Mouse (Mus musculus) embryo, embryonic 9.5 days (tissue): Measurements from ENCODE around the gene Iqch.
A peak's percentile ranks its signal among the peaks of the same experiment; 100 is the strongest.

Experiments
- DNase-seq: peaks from one replicate; pipeline ENCODE4 v3.0.0-alpha.2; 2017; ENCODE audit errors: extremely low spot score

The Iqch gene

GRCm38 (mm10) chr9:63612565-63613515, 10.5 kb upstream of the Iqch start:
- DNase-seq: peak; percentile 33

GRCm38 (mm10) chr9:63611967-63612366, 9.7 kb upstream of the Iqch start:
- DNase-seq: no peak

- peak; percentile 36 for DNase-seq
Measured at GRCm38 (mm10) chr9:63610841-63611366, 8.6 kb upstream of the Iqch start.

GRCm38 (mm10) chr9:63610231-63610630, 7.9 kb upstream of the Iqch start:
- no peak for DNase-seq

GRCm38 (mm10) chr9:63609776-63610175, 7.5 kb upstream of the Iqch start:
- no peak for DNase-seq

GRCm38 (mm10) chr9:63609246-63609645, 7.0 kb upstream of the Iqch start:
- no peak for DNase-seq

GRCm38 (mm10) chr9:63608006-63608405, 5.7 kb upstream of the Iqch start:
- no peak for DNase-seq

- no peak for DNase-seq
Measured at GRCm38 (mm10) chr9:63606594-63606993, 4.3 kb upstream of the Iqch start.

GRCm38 (mm10) chr9:63603849-63604248, 1.6 kb upstream of the Iqch start:
- no peak for DNase-seq

- DNase-seq: no peak
Measured at GRCm38 (mm10) chr9:63596660-63597059, 5.6 kb downstream of the Iqch start.

- no peak for DNase-seq
Measured at GRCm38 (mm10) chr9:63595652-63596051, 6.6 kb downstream of the Iqch start.

GRCm38 (mm10) chr9:63595032-63595431, 7.3 kb downstream of the Iqch start:
- no peak for DNase-seq

GRCm38 (mm10) chr9:63591661-63592256, 10.5 kb downstream of the Iqch start:
- no peak for DNase-seq

- DNase-seq: no peak
Measured at GRCm38 (mm10) chr9:63590592-63590991, 11.7 kb downstream of the Iqch start.

- no peak for DNase-seq
Measured at GRCm38 (mm10) chr9:63589209-63589608, 13.1 kb downstream of the Iqch start.

- DNase-seq: no peak
Measured at GRCm38 (mm10) chr9:63585251-63585650, 17.0 kb downstream of the Iqch start.

GRCm38 (mm10) chr9:63581778-63582177, 20.5 kb downstream of the Iqch start:
- no peak for DNase-seq

- DNase-seq: no peak
Measured at GRCm38 (mm10) chr9:63580046-63580445, 22.2 kb downstream of the Iqch start.

- DNase-seq: no peak
Measured at GRCm38 (mm10) chr9:63579644-63580043, 22.6 kb downstream of the Iqch start.

- DNase-seq: no peak
Measured at GRCm38 (mm10) chr9:63577469-63577868, 24.8 kb downstream of the Iqch start.

GRCm38 (mm10) chr9:63572874-63573273, 29.4 kb downstream of the Iqch start:
- DNase-seq: no peak

GRCm38 (mm10) chr9:63571895-63572294, 30.4 kb downstream of the Iqch start:
- DNase-seq: no peak

- DNase-seq: peak; percentile 20
Measured at GRCm38 (mm10) chr9:63568808-63569207, 33.5 kb downstream of the Iqch start.
